Mouse (Mus musculus): ENCODE results near the gene Iqcf1. TPM values are rescaled to one million over a fixed set of nuclear protein-coding genes. Genes with fewer than 3 reads are reported as not detected.

The Iqcf1 gene
- total and polyA plus RNA-seq, 3 experiments, result not detected

DNA sequence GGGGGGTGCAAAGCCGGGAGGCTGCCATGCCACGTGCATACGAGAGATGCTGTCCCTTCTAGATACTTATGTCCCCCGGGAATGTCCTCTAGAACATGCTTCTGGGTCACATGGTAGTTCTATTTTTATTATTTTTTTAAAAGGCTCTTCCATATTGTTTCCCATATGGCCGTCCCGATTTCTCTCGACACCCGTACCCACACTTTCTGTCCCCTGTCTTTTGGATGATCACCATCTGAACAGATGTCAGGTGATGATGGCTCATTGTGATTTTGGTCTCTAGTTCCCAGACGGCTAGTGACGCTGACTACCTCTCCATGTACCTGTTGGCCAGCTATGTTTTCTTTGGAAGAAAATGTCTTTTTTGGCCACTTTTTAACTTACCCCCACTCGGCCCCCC is 35.2 kb downstream of the Iqcf1 start:
- Histone ChIP-seq H3K4me2 (ENCODE audit: insufficient read depth, low read depth, poor library complexity, severe bottlenecking) (no peak overlapping the region), H3K27me3 (replicated peaks) (no peaks in the 10 kb centered on the region), H3K79me2 (replicated peaks; ENCODE audit: control insufficient read depth, extremely low read depth, insufficient read depth, poor library complexity, severe bottlenecking) (no peaks in the 10 kb centered on the region), H3K27ac (ENCODE audit: insufficient read depth, low read depth) (no peak overlapping the region), H3K4me1 (ENCODE audit: control insufficient read depth in 1 of 2, insufficient read depth in 2 of 2) (no peaks in the 10 kb centered on the region; a peak in 1 of 4 replicates), H3K9me3 (replicated peaks; ENCODE audit: low read length) (peaks cover 5% of the 10 kb centered on the region), H3K36me3 (replicated peaks in 1 of 2; ENCODE audit: control insufficient read depth in 1 of 2, insufficient read depth in 1 of 2, low read length in 1 of 2) (no peaks in the 10 kb centered on the region), H3K4me3 (replicated peaks in 1 of 3; ENCODE audit: low read depth in 2 of 3, low read length in 2 of 3, poor library complexity in 1 of 3) (no peak overlapping the region), H3K9ac (ENCODE audit: insufficient read depth, low read depth) (no peak overlapping the region)
- in situ Hi-C loops (cut with MboI; ENCODE audit: low pct_ligation_motif_present, low pct_unique_long_range_greater_than_20kb, low sequenced_read_pairs), result no loop called here
- TF ChIP-seq KAT2A (IDR thresholded peaks at IDR 0.05; ENCODE audit: insufficient replicate concordance, low read length) (no peak), MAFK (IDR thresholded peaks at IDR 0.05; ENCODE audit: insufficient replicate concordance, low read length) (no peak), JUN (IDR thresholded peaks at IDR 0.05; ENCODE audit: insufficient read depth, low read depth, low read length) (no peak), MAZ (IDR thresholded peaks at IDR 0.05; ENCODE audit: low read depth, low read length) (no peak), RAD21 (IDR thresholded peaks at IDR 0.05; ENCODE audit: low read depth, low read length) (no peak), RCOR1 (conservative IDR thresholded peaks at IDR 0.05; ENCODE audit: low read depth, low read length) (no peak), CHD1 (IDR thresholded peaks at IDR 0.05; ENCODE audit: low read depth, low read length) (no peak), SIN3A (IDR thresholded peaks at IDR 0.05; ENCODE audit: low read length) (no peak), ZKSCAN1 (IDR thresholded peaks at IDR 0.05; ENCODE audit: borderline replicate concordance, low read depth, low read length) (no peak), TBP (conservative IDR thresholded peaks at IDR 0.05; ENCODE audit: low read depth, low read length) (no peak), MEF2A (IDR thresholded peaks at IDR 0.05; ENCODE audit: borderline replicate concordance, low read depth, low read length) (no peak), CTCF (conservative IDR thresholded peaks at IDR 0.05 in 1 of 2, IDR thresholded peaks at IDR 0.05 in 1 of 2; ENCODE audit: low read depth in 2 of 2, low read length in 2 of 2) (no peak), UBTF (IDR thresholded peaks at IDR 0.05; ENCODE audit: low read depth, low read length) (no peak), HCFC1 (IDR thresholded peaks at IDR 0.05; ENCODE audit: low read depth, low read length) (no peak)
- DNase-seq (ENCODE audit: extremely low read depth), result no peak
- dilution Hi-C loops (cut with MboI; ENCODE audit: extremely low pct_ligation_motif_present, extremely low pct_unique_long_range_greater_than_20kb, low sequenced_read_pairs), result no loop called here

Other genes starting within 250 kb of the Iqcf1 start
- 42.7 and 46.7 TPM in 2 replicates for gene Poc1a, start 218.9 kb upstream of the Iqcf1 start, total RNA-seq (2012; rRNA removed)
- gene Poc1a, start 218.9 kb upstream of the Iqcf1 start, total RNA-seq (2014; rRNA removed), result 24.2 and 24.5 TPM in 2 replicates
- 31.9 and 39.8 TPM in 2 replicates for gene Poc1a, start 218.9 kb upstream of the Iqcf1 start, polyA plus RNA-seq (2012; ENCODE audit: insufficient read length, low read depth)
- gene Dusp7, start 131.3 kb upstream of the Iqcf1 start, total RNA-seq (2012; rRNA removed), result 8.0 and 10.0 TPM in 2 replicates
- 4.9 and 6.2 TPM in 2 replicates for gene Dusp7, start 131.3 kb upstream of the Iqcf1 start, total RNA-seq (2014; rRNA removed)
- 8.2 and 11.4 TPM in 2 replicates for gene Dusp7, start 131.3 kb upstream of the Iqcf1 start, polyA plus RNA-seq (2012; ENCODE audit: insufficient read length, low read depth)
- 1,844 and 1,867 TPM in 2 replicates for gene Rpl29, start 70.5 kb upstream of the Iqcf1 start, total RNA-seq (2012; rRNA removed)
- gene Rpl29, start 70.5 kb upstream of the Iqcf1 start, total RNA-seq (2014; rRNA removed), result 1,058 and 1,082 TPM in 2 replicates
- gene Rpl29, start 70.5 kb upstream of the Iqcf1 start, polyA plus RNA-seq (2012; ENCODE audit: insufficient read length, low read depth), result 1,042 and 1,257 TPM in 2 replicates
- 76.9 and 77.6 TPM in 2 replicates for gene Acy1, start 61.6 kb upstream of the Iqcf1 start, total RNA-seq (2012; rRNA removed)
- 51.9 and 55.6 TPM in 2 replicates for gene Acy1, start 61.6 kb upstream of the Iqcf1 start, total RNA-seq (2014; rRNA removed)
- 103 and 106 TPM in 2 replicates for gene Acy1, start 61.6 kb upstream of the Iqcf1 start, polyA plus RNA-seq (2012; ENCODE audit: insufficient read length, low read depth)
- gene Abhd14b, start 52.5 kb upstream of the Iqcf1 start, total RNA-seq (2012; rRNA removed), result 3.9 and 5.3 TPM in 2 replicates
- gene Abhd14b, start 52.5 kb upstream of the Iqcf1 start, total RNA-seq (2014; rRNA removed), result 2.9 and 3.6 TPM in 2 replicates
- gene Abhd14b, start 52.5 kb upstream of the Iqcf1 start, polyA plus RNA-seq (2012; ENCODE audit: insufficient read length, low read depth), result 4.4 and 5.4 TPM in 2 replicates
- gene Abhd14a, start 52.3 kb upstream of the Iqcf1 start, total RNA-seq (2012; rRNA removed), result 20.4 and 20.6 TPM in 2 replicates
- 15.6 and 18.2 TPM in 2 replicates for gene Abhd14a, start 52.3 kb upstream of the Iqcf1 start, total RNA-seq (2014; rRNA removed)
- gene Abhd14a, start 52.3 kb upstream of the Iqcf1 start, polyA plus RNA-seq (2012; ENCODE audit: insufficient read length, low read depth), result 23.3 and 26.6 TPM in 2 replicates
- 41.3 and 44.1 TPM in 2 replicates for gene Pcbp4, start 46.7 kb upstream of the Iqcf1 start, total RNA-seq (2012; rRNA removed)
- gene Pcbp4, start 46.7 kb upstream of the Iqcf1 start, total RNA-seq (2014; rRNA removed), result 34.5 and 44.0 TPM in 2 replicates
- gene Pcbp4, start 46.7 kb upstream of the Iqcf1 start, polyA plus RNA-seq (2012; ENCODE audit: insufficient read length, low read depth), result 51.9 and 54.2 TPM in 2 replicates
- 0.04 TPM in 1 of 2 replicates, not detected in the other for gene Gpr62, start 34.0 kb upstream of the Iqcf1 start, total RNA-seq (2012; rRNA removed)
- gene Gpr62, start 34.0 kb upstream of the Iqcf1 start, total RNA-seq (2014; rRNA removed), result not detected in 2 replicates
- gene Gpr62, start 34.0 kb upstream of the Iqcf1 start, polyA plus RNA-seq (2012; ENCODE audit: insufficient read length, low read depth), result 0.11 and 0.20 TPM in 2 replicates
- 120 and 167 TPM in 2 replicates for gene Rrp9, start 24.0 kb upstream of the Iqcf1 start, total RNA-seq (2012; rRNA removed)
- gene Rrp9, start 24.0 kb upstream of the Iqcf1 start, total RNA-seq (2014; rRNA removed), result 130 and 137 TPM in 2 replicates
- 326 and 339 TPM in 2 replicates for gene Rrp9, start 24.0 kb upstream of the Iqcf1 start, polyA plus RNA-seq (2012; ENCODE audit: insufficient read length, low read depth)
- gene Parp3, start 23.0 kb upstream of the Iqcf1 start, total RNA-seq (2012; rRNA removed), result 12.3 and 12.9 TPM in 2 replicates
- gene Parp3, start 23.0 kb upstream of the Iqcf1 start, total RNA-seq (2014; rRNA removed), result 10.3 and 11.1 TPM in 2 replicates
- gene Parp3, start 23.0 kb upstream of the Iqcf1 start, polyA plus RNA-seq (2012; ENCODE audit: insufficient read length, low read depth), result 24.6 and 36.6 TPM in 2 replicates
- 0.72 TPM in 1 of 2 replicates, not detected in the other for gene Iqcf5, start 14.6 kb downstream of the Iqcf1 start, total RNA-seq (2012; rRNA removed)
- 0.77 TPM in 1 of 2 replicates, not detected in the other for gene Iqcf5, start 14.6 kb downstream of the Iqcf1 start, total RNA-seq (2014; rRNA removed)
- 1.8 and 2.9 TPM in 2 replicates for gene Iqcf5, start 14.6 kb downstream of the Iqcf1 start, polyA plus RNA-seq (2012; ENCODE audit: insufficient read length, low read depth)
- gene Iqcf3, start 61.7 kb downstream of the Iqcf1 start, total RNA-seq (2012; rRNA removed), result not detected in 2 replicates
- gene Iqcf3, start 61.7 kb downstream of the Iqcf1 start, total RNA-seq (2014; rRNA removed), result not detected in 2 replicates
- gene Iqcf3, start 61.7 kb downstream of the Iqcf1 start, polyA plus RNA-seq (2012; ENCODE audit: insufficient read length, low read depth), result not detected in 2 replicates
- not detected in 2 replicates for gene Iqcf4, start 71.0 kb downstream of the Iqcf1 start, total RNA-seq (2012; rRNA removed)
- not detected in 2 replicates for gene Iqcf4, start 71.0 kb downstream of the Iqcf1 start, total RNA-seq (2014; rRNA removed)
- not detected in 2 replicates for gene Iqcf4, start 71.0 kb downstream of the Iqcf1 start, polyA plus RNA-seq (2012; ENCODE audit: insufficient read length, low read depth)
- not detected in 2 replicates for gene Iqcf6, start 126.6 kb downstream of the Iqcf1 start, total RNA-seq (2012; rRNA removed)
- gene Iqcf6, start 126.6 kb downstream of the Iqcf1 start, total RNA-seq (2014; rRNA removed), result not detected in 2 replicates
- gene Iqcf6, start 126.6 kb downstream of the Iqcf1 start, polyA plus RNA-seq (2012; ENCODE audit: insufficient read length, low read depth), result not detected in 2 replicates
- not detected in 2 replicates for gene Grm2, start 156.1 kb downstream of the Iqcf1 start, total RNA-seq (2012; rRNA removed)
- gene Grm2, start 156.1 kb downstream of the Iqcf1 start, total RNA-seq (2014; rRNA removed), result not detected in 2 replicates
- gene Grm2, start 156.1 kb downstream of the Iqcf1 start, polyA plus RNA-seq (2012; ENCODE audit: insufficient read length, low read depth), result not detected in 2 replicates
- 33.6 and 45.3 TPM in 2 replicates for gene Tex264, start 186.0 kb downstream of the Iqcf1 start, total RNA-seq (2012; rRNA removed)
- 30.9 and 34.3 TPM in 2 replicates for gene Tex264, start 186.0 kb downstream of the Iqcf1 start, total RNA-seq (2014; rRNA removed)
- 45.2 and 54.8 TPM in 2 replicates for gene Tex264, start 186.0 kb downstream of the Iqcf1 start, polyA plus RNA-seq (2012; ENCODE audit: insufficient read length, low read depth)